Mouse (Mus musculus) heart, embryonic 15.5 days (tissue): ENCODE results near the gene Rapgef2. TPM values are rescaled to one million over a fixed set of nuclear protein-coding genes. Genes with fewer than 3 reads are reported as not detected.
A peak's percentile ranks its signal among the peaks of the same experiment; 100 is the strongest.

ENCODE experiments used
- ATAC-seq: fragments of 200-750 bp; cut with Nextera tagmentation; replicated peaks from 2 replicates; pipeline ENCODE4 v1.8.0; 2017; ENCODE audit warnings: low read depth, moderate TSS enrichment; ENCODE audit not compliant: insufficient number of reproducible peaks, insufficient read depth, low FRiP score
- H3K27ac ChIP-seq: fragments of 300-500 bp; sonication (generic); 2 replicates; pipeline ENCODE4 v1.5.1; 2015; ENCODE audit warnings: mild to moderate bottlenecking, inconsistent platforms
- H3K27me3 ChIP-seq: fragments of 300-500 bp; sonication (generic); 2 replicates; pipeline ENCODE4 v1.6.1; 2015; ENCODE audit warnings: inconsistent platforms
- H3K36me3 ChIP-seq: fragments of 300-500 bp; sonication (generic); 2 replicates; pipeline ENCODE4 v1.6.1; 2015; ENCODE audit warnings: mild to moderate bottlenecking, inconsistent platforms
- H3K4me1 ChIP-seq: fragments of 300-500 bp; sonication (generic); replicated peaks from 2 replicates; pipeline ENCODE4 v1.6.1; 2015; ENCODE audit warnings: inconsistent platforms
- H3K4me2 ChIP-seq: fragments of 300-500 bp; sonication (generic); 2 replicates; pipeline ENCODE4 v1.6.1; 2015; ENCODE audit warnings: inconsistent platforms, mild to moderate bottlenecking, moderate library complexity
- H3K4me3 ChIP-seq: fragments of 300-500 bp; sonication (generic); 2 replicates; pipeline ENCODE4 v1.5.1; 2015; ENCODE audit warnings: mild to moderate bottlenecking, inconsistent platforms
- H3K9ac ChIP-seq: fragments of 300-500 bp; sonication (generic); 2 replicates; pipeline ENCODE4 v1.6.1; 2015; ENCODE audit warnings: mild to moderate bottlenecking, inconsistent platforms
- H3K9me3 ChIP-seq: fragments of 300-500 bp; sonication (generic); replicated peaks from 2 replicates; pipeline ENCODE4 v1.6.1; 2016; ENCODE audit warnings: inconsistent platforms
- WGBS: fragments of 180-500 bp; shearing (Covaris S2); methylation state at CpG from one replicate; pipeline ENCODE4 v1.1.7; 2015; ENCODE audit warnings: mixed read lengths; 5-methylcytosine and 5-hydroxymethylcytosine counted together
- polyA plus RNA-seq: library from polyadenylated mRNA; unstranded; fragments of >200 nt; fragmentation: Nextera tagmentation; extraction: Ambion mirVana; gene quantifications from 2 replicates; pipeline ENCODE4 v1.2.1, GENCODE M21; 2015

The Rapgef2 gene
- polyA plus RNA-seq, 1 experiment from 2014 or later = 5.7 TPM

DNA sequence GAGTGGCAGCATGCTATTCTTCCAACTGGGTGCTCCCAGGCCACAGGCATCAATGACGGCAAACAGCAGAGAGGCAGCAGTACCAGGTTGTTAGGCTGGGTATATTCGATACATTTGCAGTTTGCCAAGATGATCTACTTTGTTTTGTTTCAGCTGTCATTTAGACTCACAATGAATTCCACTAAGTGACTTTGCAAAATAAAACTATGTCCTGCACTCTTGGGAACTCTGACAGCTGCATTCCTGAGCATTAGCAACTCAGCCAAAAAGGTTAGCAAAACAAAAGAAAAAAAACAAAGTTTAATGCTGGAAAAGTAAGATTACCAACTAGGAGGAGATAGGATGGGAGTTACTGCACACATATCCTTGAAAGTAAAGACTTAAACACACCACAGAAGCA is 3.3 kb downstream of the Rapgef2 start:
- Histone ChIP-seq H3K9me3 (no peaks in the 10 kb centered on the region), H3K4me2 (peak overlapping the region; percentile 11; the same call in 1 of the 2 replicates), H3K4me1 (peaks cover 39% of the 10 kb centered on the region), H3K9ac (no peak overlapping the region), H3K4me3 (no peak overlapping the region), H3K27me3 (no peaks in the 10 kb centered on the region), H3K36me3 (no peaks in the 10 kb centered on the region), H3K27ac (no peak overlapping the region)
- 34% methylated on average over 2 of the region's 2 CpGs for WGBS
- no peak for ATAC-seq

DNA sequence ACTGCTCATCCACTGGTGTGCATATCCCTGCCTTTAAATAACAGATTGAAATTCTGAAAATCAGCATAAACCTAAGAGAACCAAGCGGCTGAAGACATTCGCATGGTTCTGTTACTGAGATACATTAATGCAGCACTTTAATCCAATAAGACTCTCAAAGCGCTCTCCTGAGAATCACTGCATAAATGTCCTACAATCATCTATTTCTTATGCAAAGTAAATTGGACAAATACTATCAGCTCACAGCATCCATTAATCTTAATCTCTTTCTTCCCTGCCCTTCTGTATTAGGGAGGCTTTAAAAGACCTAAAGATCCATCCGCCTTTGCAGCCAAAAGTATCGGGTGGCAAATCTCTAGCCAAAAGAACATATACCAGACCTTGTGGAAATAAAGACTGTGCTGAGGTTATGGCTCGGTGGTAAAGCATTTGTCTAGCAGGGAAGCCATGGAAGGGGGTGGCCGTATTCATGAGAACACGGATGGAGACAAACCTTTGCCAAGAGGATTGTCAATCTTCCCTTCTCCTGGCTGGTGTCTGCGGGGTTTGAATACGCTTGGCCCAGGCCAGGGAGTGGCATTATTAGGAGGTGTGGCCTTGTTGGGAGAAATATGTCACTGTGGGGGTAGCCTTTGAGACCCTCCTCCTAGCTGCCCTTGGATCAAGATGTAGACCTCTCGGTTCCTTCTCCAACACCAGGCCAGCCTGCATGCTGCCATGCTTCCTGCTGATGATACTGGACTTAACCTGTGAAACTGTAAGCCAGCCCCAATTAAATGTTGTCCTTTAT is 10.3 kb downstream of the Rapgef2 start:
- H3K36me3 ChIP-seq = no peaks in the 10 kb centered on the region
- H3K4me2 ChIP-seq = no peak overlapping the region
- no peak overlapping the region for H3K9ac ChIP-seq
- no peak overlapping the region for H3K4me3 ChIP-seq
- no peaks in the 10 kb centered on the region for H3K9me3 ChIP-seq
- no peak for ATAC-seq
- no peaks in the 10 kb centered on the region for H3K27me3 ChIP-seq
- 85% methylated on average over 11 of the region's 11 CpGs for WGBS
- no peak overlapping the region for H3K27ac ChIP-seq
- peaks cover 20% of the 10 kb centered on the region for H3K4me1 ChIP-seq

DNA sequence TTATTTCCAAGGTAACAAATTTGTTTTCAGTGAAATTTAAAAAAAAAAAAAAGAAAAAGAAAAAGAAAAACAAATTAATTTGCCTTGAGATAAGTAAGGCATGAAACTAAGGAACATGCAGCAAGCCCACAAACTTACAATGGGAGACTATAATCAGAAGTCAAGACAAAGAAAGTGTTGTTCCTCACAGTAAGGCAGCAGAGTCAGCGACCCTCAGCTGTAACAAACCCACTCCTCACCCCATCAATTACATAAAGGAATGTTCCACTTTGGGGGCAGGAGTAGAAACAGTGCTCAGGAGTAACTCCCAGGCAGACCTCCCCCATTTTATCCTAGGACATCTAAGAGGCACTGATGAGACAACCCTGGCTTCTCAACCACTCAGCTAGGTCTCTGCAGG is 13.0 kb downstream of the Rapgef2 start:
- WGBS = 29% methylated on average over 1 of the region's 1 CpGs

DNA sequence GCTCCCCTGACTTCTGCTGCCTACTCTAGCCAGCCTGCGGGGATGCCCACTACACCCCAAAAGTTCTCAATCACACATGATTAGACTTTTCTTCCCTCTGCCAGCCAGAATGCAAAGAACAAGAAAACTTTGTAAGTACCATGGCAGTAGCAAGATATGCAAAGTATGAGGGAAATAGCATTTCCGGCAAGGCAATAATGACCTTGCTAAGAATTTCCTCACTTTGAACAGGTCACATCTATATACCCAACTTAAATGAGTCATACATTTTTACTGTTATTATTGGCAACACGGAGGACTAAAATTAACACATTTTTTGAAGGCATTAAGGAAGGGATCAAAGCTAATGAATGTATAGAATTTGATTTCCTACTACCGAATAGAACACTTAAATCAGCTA is 13.4 kb downstream of the Rapgef2 start:
- Histone ChIP-seq H3K4me3 (no peak overlapping the region), H3K27me3 (no peaks in the 10 kb centered on the region), H3K27ac (no peak overlapping the region), H3K4me1 (peaks cover 16% of the 10 kb centered on the region), H3K4me2 (no peak overlapping the region), H3K9ac (no peak overlapping the region), H3K9me3 (no peaks in the 10 kb centered on the region), H3K36me3 (no peaks in the 10 kb centered on the region)
- 49% methylated on average over 4 of the region's 4 CpGs for WGBS
- ATAC-seq = no peak

More for the DNA sequence above, 13.0 kb downstream of the Rapgef2 start:
- H3K9ac ChIP-seq = no peak overlapping the region
- no peaks in the 10 kb centered on the region for H3K27me3 ChIP-seq
- H3K4me2 ChIP-seq = no peak overlapping the region
- H3K4me1 ChIP-seq = peaks cover 20% of the 10 kb centered on the region
- no peaks in the 10 kb centered on the region for H3K36me3 ChIP-seq
- no peaks in the 10 kb centered on the region for H3K9me3 ChIP-seq
- no peak overlapping the region for H3K4me3 ChIP-seq
- ATAC-seq = no peak
- no peak overlapping the region for H3K27ac ChIP-seq

DNA sequence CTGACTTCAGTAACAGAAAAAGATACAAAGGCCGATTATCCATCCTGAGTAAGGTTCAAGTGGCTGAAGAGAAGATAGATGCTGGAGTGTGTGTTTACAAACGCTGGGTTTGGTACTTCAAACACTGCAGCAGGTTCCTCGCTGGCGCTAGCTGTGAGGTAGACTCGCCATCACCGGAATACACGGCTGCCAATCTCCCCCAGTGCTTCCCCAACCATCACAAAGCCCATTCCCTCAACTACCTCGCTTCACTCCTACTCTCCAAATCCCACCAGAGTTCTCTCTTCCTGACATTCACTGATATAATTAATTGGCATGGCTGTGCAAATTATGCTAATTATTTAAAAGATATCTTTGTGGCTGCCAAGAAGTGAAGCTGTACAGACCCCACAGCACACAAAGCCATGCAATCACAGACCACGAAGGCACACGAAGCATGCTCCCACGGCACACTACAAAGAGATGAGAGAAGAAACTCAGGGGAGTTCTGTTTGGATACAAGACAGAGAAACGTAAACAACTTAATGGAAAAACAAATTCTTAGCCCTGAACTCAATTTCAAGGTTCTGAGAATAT is 15.2 kb downstream of the Rapgef2 start:
- H3K4me2 ChIP-seq = no peak overlapping the region
- H3K36me3 ChIP-seq = no peaks in the 10 kb centered on the region
- no peak overlapping the region for H3K27ac ChIP-seq
- WGBS = 67% methylated on average over 12 of the region's 12 CpGs
- H3K9ac ChIP-seq = no peak overlapping the region
- ATAC-seq = no peak
- peaks cover 20% of the 10 kb centered on the region for H3K4me1 ChIP-seq
- H3K9me3 ChIP-seq = no peaks in the 10 kb centered on the region
- no peaks in the 10 kb centered on the region for H3K27me3 ChIP-seq
- H3K4me3 ChIP-seq = no peak overlapping the region

DNA sequence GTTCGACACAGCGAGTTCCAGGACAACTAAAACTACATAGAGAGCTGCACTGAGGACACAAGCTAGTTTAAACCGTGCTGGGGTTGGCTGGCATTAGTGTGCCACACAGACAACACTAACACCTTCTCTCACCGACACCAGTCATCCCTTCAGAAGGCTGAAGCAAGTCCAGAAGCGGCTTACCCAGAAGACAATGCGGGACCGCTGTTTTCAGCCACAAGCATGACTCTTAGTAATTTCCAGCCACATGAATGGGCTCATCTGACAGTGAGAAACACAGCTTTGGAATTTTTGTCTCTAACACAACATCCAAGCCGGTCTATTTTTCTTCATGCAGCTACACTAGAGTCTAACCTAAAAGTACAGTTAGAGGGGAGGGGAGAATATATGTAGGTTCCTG is 16.4 kb downstream of the Rapgef2 start:
- Histone ChIP-seq H3K9me3 (no peaks in the 10 kb centered on the region), H3K27me3 (no peaks in the 10 kb centered on the region), H3K36me3 (no peaks in the 10 kb centered on the region)

DNA sequence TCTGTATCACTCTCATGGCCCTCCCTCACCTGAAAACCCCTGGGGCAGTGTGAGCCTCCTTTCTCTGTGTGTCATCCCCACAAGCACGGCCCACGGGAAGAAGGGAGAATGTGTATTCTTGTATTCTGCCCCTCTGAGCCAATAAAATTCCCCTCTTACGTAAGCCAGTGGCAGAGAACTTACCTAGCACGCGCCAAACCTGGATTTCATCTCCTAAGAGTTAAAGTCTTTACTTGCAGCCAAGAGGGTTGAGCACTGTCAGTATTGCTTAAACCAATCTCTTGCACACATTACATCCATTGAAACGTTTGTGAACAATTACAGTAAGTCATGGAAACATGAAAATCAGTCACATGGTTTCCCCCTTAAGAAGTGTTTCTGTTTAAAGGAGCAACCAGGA is 19.3 kb downstream of the Rapgef2 start:
- Histone ChIP-seq H3K27ac (no peak overlapping the region), H3K4me1 (peaks cover 7% of the 10 kb centered on the region), H3K9me3 (no peaks in the 10 kb centered on the region), H3K36me3 (no peaks in the 10 kb centered on the region), H3K4me2 (no peak overlapping the region), H3K27me3 (no peaks in the 10 kb centered on the region), H3K9ac (no peak overlapping the region), H3K4me3 (no peak overlapping the region)
- WGBS = 80% methylated on average over 6 of the region's 6 CpGs
- no peak for ATAC-seq

More for the DNA sequence above, 16.4 kb downstream of the Rapgef2 start:
- Histone ChIP-seq H3K27ac (no peak overlapping the region), H3K4me1 (peaks cover 20% of the 10 kb centered on the region), H3K4me3 (no peak overlapping the region), H3K4me2 (no peak overlapping the region), H3K9ac (no peak overlapping the region)
- 79% methylated on average over 8 of the region's 8 CpGs for WGBS
- no peak for ATAC-seq

DNA sequence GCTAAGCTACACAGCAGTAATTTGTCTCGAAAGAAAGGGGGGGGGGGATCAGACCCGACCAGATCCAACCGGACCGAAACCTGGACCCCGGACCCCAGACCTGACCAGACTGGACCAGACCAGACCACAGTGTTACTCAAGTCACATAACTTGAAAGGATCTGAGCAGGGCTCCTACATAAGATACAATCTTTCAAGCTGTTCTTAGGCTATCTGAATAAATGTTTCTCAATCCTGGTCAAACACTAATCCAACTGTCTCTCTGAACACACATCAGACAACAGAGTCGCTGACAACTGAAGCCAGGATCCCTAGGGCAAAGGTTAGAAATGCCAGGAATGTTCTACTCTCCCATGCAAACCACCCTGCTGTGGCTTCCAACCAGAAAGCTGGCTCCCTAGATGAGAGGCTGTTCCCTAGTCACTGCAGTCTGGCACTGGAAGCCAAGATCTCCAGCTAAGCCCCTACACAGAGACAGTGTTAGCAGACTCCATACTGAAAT is 24.5 kb downstream of the Rapgef2 start:
- no peak for ATAC-seq
- H3K4me2 ChIP-seq = no peak overlapping the region
- WGBS = 75% methylated on average over 6 of the region's 6 CpGs
- H3K36me3 ChIP-seq = no peaks in the 10 kb centered on the region
- no peaks in the 10 kb centered on the region for H3K9me3 ChIP-seq
- peaks cover 5% of the 10 kb centered on the region for H3K4me1 ChIP-seq
- no peak overlapping the region for H3K27ac ChIP-seq
- no peak overlapping the region for H3K4me3 ChIP-seq
- no peaks in the 10 kb centered on the region for H3K27me3 ChIP-seq
- no peak overlapping the region for H3K9ac ChIP-seq

DNA sequence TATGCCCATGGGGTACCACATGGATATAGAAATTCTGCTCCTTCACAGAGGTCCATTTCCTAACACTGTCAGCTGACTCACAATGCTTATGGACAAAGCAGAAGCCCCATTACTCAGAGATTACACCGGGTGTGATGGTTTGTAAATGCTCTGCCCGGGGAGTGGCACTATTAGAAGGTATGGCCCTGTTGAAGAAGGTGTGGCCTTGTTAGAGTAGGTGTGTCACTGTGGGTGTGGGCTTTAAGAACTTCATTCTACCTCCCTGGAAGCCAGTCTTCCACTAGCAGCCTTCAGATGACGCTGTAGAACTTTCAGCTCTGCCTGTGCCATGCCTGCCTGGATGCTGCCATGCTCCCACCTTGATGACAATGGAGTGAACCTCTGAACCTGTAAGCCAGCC is 32.3 kb downstream of the Rapgef2 start:
- WGBS = 87% methylated on average over 3 of the region's 3 CpGs
- Histone ChIP-seq H3K4me3 (no peak overlapping the region), H3K27ac (no peak overlapping the region), H3K9me3 (no peaks in the 10 kb centered on the region), H3K4me1 (peaks cover 16% of the 10 kb centered on the region), H3K36me3 (no peaks in the 10 kb centered on the region), H3K9ac (no peak overlapping the region), H3K27me3 (no peaks in the 10 kb centered on the region), H3K4me2 (no peak overlapping the region)
- ATAC-seq = no peak

DNA sequence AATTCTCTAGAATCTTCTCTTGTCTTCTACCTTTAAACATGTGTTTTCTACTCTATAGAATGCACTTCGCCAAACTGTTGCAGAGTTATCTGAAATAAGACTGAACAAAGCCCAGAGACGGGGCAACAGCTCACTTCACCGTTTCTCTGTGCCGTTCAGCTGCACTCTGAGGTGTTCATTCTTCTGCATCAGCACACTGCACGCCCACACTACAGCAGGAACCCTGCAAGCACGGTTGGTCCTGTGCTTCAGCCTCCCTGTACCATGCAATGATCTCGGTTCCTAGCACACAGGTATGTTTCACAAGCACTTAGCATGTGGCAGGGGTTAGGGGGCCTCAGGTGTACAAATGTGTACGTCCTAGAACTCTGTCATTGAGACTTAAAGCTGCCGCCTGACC is 32.9 kb downstream of the Rapgef2 start:
- no peaks in the 10 kb centered on the region for H3K36me3 ChIP-seq
- H3K9me3 ChIP-seq = no peaks in the 10 kb centered on the region
- peaks cover 21% of the 10 kb centered on the region for H3K4me1 ChIP-seq
- H3K4me2 ChIP-seq = peak overlapping the region; percentile 8; the same call in 1 of the 2 replicates
- H3K4me3 ChIP-seq = no peak overlapping the region
- ATAC-seq = no peak
- peak overlapping the region; percentile 41 for H3K27ac ChIP-seq
- H3K9ac ChIP-seq = no peak overlapping the region
- H3K27me3 ChIP-seq = no peaks in the 10 kb centered on the region
- WGBS = 52% methylated on average over 9 of the region's 9 CpGs

DNA sequence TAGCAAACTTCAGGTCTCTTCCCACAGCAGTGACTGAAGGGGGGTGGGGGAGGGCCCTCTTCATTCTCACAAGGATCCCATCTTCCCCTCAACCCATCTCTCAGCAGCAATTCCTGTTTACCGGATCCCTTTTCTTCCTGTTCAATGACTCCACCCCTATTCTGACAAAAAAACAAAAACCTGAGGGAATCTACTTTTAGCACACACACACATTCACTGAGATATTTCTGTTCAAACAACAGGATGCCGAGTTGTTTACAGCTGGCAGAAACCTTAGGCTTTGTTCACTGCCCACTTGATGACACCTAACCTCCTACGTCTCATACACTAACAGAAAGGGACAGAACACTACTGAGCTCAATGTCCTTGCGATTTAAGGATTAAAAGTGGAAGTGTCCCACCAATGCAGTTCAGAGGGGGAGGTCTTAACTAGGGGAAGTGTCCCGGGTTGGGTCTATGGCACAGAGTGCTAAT is 33.4 kb downstream of the Rapgef2 start:
- H3K4me3 ChIP-seq = no peak overlapping the region
- no peak for ATAC-seq
- H3K27me3 ChIP-seq = no peaks in the 10 kb centered on the region
- H3K36me3 ChIP-seq = no peaks in the 10 kb centered on the region
- 44% methylated on average over 5 of the region's 5 CpGs for WGBS
- H3K4me1 ChIP-seq = peaks cover 25% of the 10 kb centered on the region
- peak overlapping the region; percentile 41 for H3K27ac ChIP-seq
- H3K9me3 ChIP-seq = no peaks in the 10 kb centered on the region
- H3K9ac ChIP-seq = no peak overlapping the region
- peak overlapping the region; percentile 8; the same call in 1 of the 2 replicates for H3K4me2 ChIP-seq
